Mouse (Mus musculus) CH12.LX (cell line): ENCODE data around the gene Cep83.

Experiments
- BHLHE40 ChIP-seq: IDR thresholded peaks from 2 replicates; pipeline ENCODE4 v1.6.1; 2011; ENCODE audit warnings: mild to moderate bottlenecking, low read depth, low read length, improper control_type of control experiment
- CHD2 ChIP-seq: IDR thresholded peaks from 2 replicates; pipeline ENCODE4 v1.6.1; 2011; ENCODE audit warnings: low read length, improper control_type of control experiment
- CTCF ChIP-seq, 2 experiments: IDR thresholded peaks in 1 of 2; conservative IDR thresholded peaks in 1 of 2; 2 replicates each; pipeline ENCODE4 v1.5.1; 2011 to 2012; ENCODE audit warnings: low read depth in 2 of 2, low read length in 2 of 2, improper control_type of control experiment in 1 of 2, inconsistent platforms in 1 of 2, mild to moderate bottlenecking in 1 of 2, moderate library complexity in 1 of 2
- EP300 ChIP-seq: IDR thresholded peaks from 2 replicates; pipeline ENCODE4 v1.6.1; 2011; ENCODE audit warnings: low read length, improper control_type of control experiment
- MEF2A ChIP-seq: IDR thresholded peaks from 2 replicates; pipeline ENCODE4 v1.6.1; 2014; ENCODE audit warnings: low read depth, mild to moderate bottlenecking, inconsistent platforms, low read length, improper control_type of control experiment, borderline replicate concordance
- NRF1 ChIP-seq: IDR thresholded peaks from 2 replicates; pipeline ENCODE4 v1.6.1; 2014; ENCODE audit warnings: low read depth, mild to moderate bottlenecking, inconsistent platforms, low read length, improper control_type of control experiment, moderate library complexity
- PAX5 ChIP-seq: IDR thresholded peaks from 2 replicates; pipeline ENCODE4 v1.6.1; 2012; ENCODE audit warnings: low read length, inconsistent platforms, mixed read lengths
- ZC3H11A ChIP-seq: IDR thresholded peaks from 2 replicates; pipeline ENCODE4 v1.6.1; 2012; ENCODE audit warnings: low read depth, mild to moderate bottlenecking, inconsistent platforms, low read length, improper control_type of control experiment

DNA sequence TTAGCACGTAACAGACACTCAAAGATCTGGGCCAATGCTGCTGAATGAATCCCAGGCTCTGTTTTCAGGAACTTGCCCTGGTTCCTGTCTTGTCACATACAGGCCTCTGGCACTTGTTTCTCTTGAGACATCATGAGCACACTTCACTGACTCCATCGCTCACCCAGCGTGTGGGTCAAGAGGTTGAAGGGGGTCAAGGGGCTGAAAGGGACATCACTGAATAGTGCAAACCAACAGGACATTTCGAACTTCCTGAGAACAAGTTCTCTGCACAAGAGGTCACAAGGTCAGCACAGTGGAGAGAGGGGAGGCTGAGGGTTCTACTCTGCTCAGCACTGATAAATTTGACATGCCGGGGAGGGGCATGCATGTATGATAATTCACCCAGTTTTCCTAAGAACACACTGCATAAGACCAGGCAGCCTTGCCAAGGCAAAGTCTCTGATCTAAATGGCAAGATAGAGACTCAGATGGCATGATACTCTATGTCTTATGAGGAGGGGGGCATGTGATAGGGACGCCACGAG is 121.6 kb downstream of the Cep83 start:
- no peak for TF ChIP-seq CTCF (conservative IDR thresholded peaks at IDR 0.05 in 1 of 2, IDR thresholded peaks at IDR 0.05 in 1 of 2; ENCODE audit: low read depth in 2 of 2, low read length in 2 of 2)
- no peak for TF ChIP-seq NRF1
- TF ChIP-seq MEF2A = no peak
- no peak for TF ChIP-seq PAX5
- TF ChIP-seq BHLHE40 = no peak
- no peak for TF ChIP-seq CHD2
- TF ChIP-seq EP300 = no peak
- TF ChIP-seq ZC3H11A = no peak
